9 mouse cellular contexts compared by ENCODE assay signal in genomic region chr6:94282301-94283241, GRCm38 (mm10). TPM values are rescaled to one million over a fixed set of nuclear protein-coding genes. Genes with fewer than 3 reads are reported as not detected.
A peak's percentile ranks its signal among the peaks of the same experiment; 100 is the strongest.
DNase-seq lines count a peak whose midpoint lies in the region; ATAC-seq and TF ChIP-seq lines count a peak whose summit lies in the region.
"Had no signal": no experiment of that assay in that cellular context is flagged by ENCODE, and none has a peak within 500 bp of the region (broad histone marks: within the 10 kb centered on the region; RNA-seq: fewer than 3 reads in every experiment).

No protein-coding gene starts in this region.

- H3K36me3 ChIP-seq in embryonic facial prominence, embryonic 14.5 days (ENCODE audit: control insufficient read depth, insufficient read depth, low read length): no peaks in the 10 kb centered on the region
- H3K36me3 ChIP-seq in hindbrain, embryonic 10.5 days: no peaks in the 10 kb centered on the region
- no peaks in the 10 kb centered on the region for H3K36me3 ChIP-seq in limb, embryonic 14.5 days (ENCODE audit: control insufficient read depth, insufficient read depth, low read length)
- H3K36me3 ChIP-seq in midbrain, postnatal 0 days (ENCODE audit: insufficient read depth, low read length): no peaks in the 10 kb centered on the region

- H3K4me3 ChIP-seq in embryonic facial prominence, embryonic 14.5 days (ENCODE audit: low read depth, low read length): peak overlapping the region; percentile 84
- peak overlapping the region; percentile 89 for H3K4me3 ChIP-seq in hindbrain, embryonic 10.5 days
- H3K4me3 ChIP-seq in limb, embryonic 14.5 days (replicated peaks; ENCODE audit: low read length): peak overlapping the region; percentile 82
- peak overlapping the region; percentile 86 for H3K4me3 ChIP-seq in midbrain, postnatal 0 days (ENCODE audit: low read depth, low read length)

- H3K4me1 ChIP-seq in embryonic facial prominence, embryonic 14.5 days (ENCODE audit: control insufficient read depth, insufficient read depth, low read length): peaks cover 13% of the 10 kb centered on the region
- H3K4me1 ChIP-seq in hindbrain, embryonic 10.5 days (replicated peaks): peaks cover 38% of the 10 kb centered on the region
- H3K4me1 ChIP-seq in limb, embryonic 14.5 days (ENCODE audit: control insufficient read depth, insufficient read depth, low read length): peaks cover 16% of the 10 kb centered on the region
- peaks cover 13% of the 10 kb centered on the region; the same call in 1 of the 2 replicates for H3K4me1 ChIP-seq in midbrain, postnatal 0 days (ENCODE audit: insufficient read depth, low read length)

- under 1% methylated on average over 45 of the region's 55 CpGs for WGBS in embryonic facial prominence, embryonic 14.5 days
- under 1% methylated on average over 55 of the region's 55 CpGs for WGBS in hindbrain, embryonic 10.5 days
- WGBS in limb, embryonic 14.5 days: under 1% methylated on average over 55 of the region's 55 CpGs
- under 1% methylated on average over 52 of the region's 55 CpGs for WGBS in midbrain, postnatal 0 days

- DNase-seq in gastrocnemius, postnatal 14 days: peak; percentile 10
- no peak for DNase-seq in gastrocnemius, adult 8-10 months (ENCODE audit: low spot score in 2 of 2)
- DNase-seq in adrenal gland, postnatal 25 days: peak; percentile 27
- DNase-seq in embryonic facial prominence, embryonic 14.5 days (ENCODE audit: low spot score): peak; percentile 61
- peak; percentile 53 for DNase-seq in hindbrain, embryonic 10.5 days (ENCODE audit: low spot score)
- DNase-seq in limb, embryonic 14.5 days (ENCODE audit: low spot score): peak; percentile 28
- peak; percentile 20 for DNase-seq in midbrain, postnatal 0 days (ENCODE audit: low spot score)
- DNase-seq in yolk sac, embryonic 10.5 days (ENCODE audit: low spot score): peak; percentile 49

- H3K9ac ChIP-seq in embryonic facial prominence, embryonic 14.5 days (ENCODE audit: low read depth, low read length): peak overlapping the region; percentile 84
- peak overlapping the region; percentile 66 for H3K9ac ChIP-seq in limb, embryonic 14.5 days (ENCODE audit: low read depth, low read length, severe bottlenecking)
- H3K9ac ChIP-seq in midbrain, postnatal 0 days (replicated peaks; ENCODE audit: low read length, poor library complexity, severe bottlenecking): peak overlapping the region; percentile 56

- TF ChIP-seq CTCF in midbrain, postnatal 0 days (IDR thresholded peaks at IDR 0.05): peak; percentile 32

- no peaks in the 10 kb centered on the region for H3K27me3 ChIP-seq in embryonic facial prominence, embryonic 14.5 days (replicated peaks; ENCODE audit: control insufficient read depth, insufficient read depth, low read length)
- no peaks in the 10 kb centered on the region for H3K27me3 ChIP-seq in hindbrain, embryonic 10.5 days (ENCODE audit: insufficient read depth, poor library complexity, severe bottlenecking)
- no peaks in the 10 kb centered on the region for H3K27me3 ChIP-seq in limb, embryonic 14.5 days (ENCODE audit: control insufficient read depth, insufficient read depth, low read length)
- no peaks in the 10 kb centered on the region for H3K27me3 ChIP-seq in midbrain, postnatal 0 days (ENCODE audit: insufficient read depth, low read length)
- H3K27me3 ChIP-seq: CH12.LX had no signal

- no peak for ATAC-seq in embryonic facial prominence, embryonic 14.5 days (ENCODE audit: low read depth)
- no peak; the same call in 1 of the 2 replicates for ATAC-seq in limb, embryonic 14.5 days (ENCODE audit: low FRiP score, low read depth)
- no peak for ATAC-seq in midbrain, postnatal 0 days (ENCODE audit: low FRiP score)

- H3K27ac ChIP-seq in embryonic facial prominence, embryonic 14.5 days (replicated peaks; ENCODE audit: low read depth, low read length): peak overlapping the region; percentile 97
- peak overlapping the region; percentile 96 for H3K27ac ChIP-seq in hindbrain, embryonic 10.5 days
- H3K27ac ChIP-seq in limb, embryonic 14.5 days (replicated peaks; ENCODE audit: low read depth, low read length): peak overlapping the region; percentile 97
- H3K27ac ChIP-seq in midbrain, postnatal 0 days (ENCODE audit: low read depth, low read length): peak overlapping the region; percentile 68; the same call in 1 of the 2 replicates

- peak overlapping the region; percentile 95 for H3K4me2 ChIP-seq in embryonic facial prominence, embryonic 14.5 days (ENCODE audit: low read depth, low read length)
- peak overlapping the region; percentile 93 for H3K4me2 ChIP-seq in limb, embryonic 14.5 days (replicated peaks; ENCODE audit: low read depth, low read length, severe bottlenecking)
- H3K4me2 ChIP-seq in midbrain, postnatal 0 days (ENCODE audit: low read depth, low read length, poor library complexity, severe bottlenecking): peak overlapping the region; percentile 96

- no peaks in the 10 kb centered on the region for H3K9me3 ChIP-seq in embryonic facial prominence, embryonic 14.5 days (ENCODE audit: control insufficient read depth, low read length)
- 0 out of 2 replicates have a peak, but pooled peaks cover 2% of the 10 kb centered on the region for H3K9me3 ChIP-seq in hindbrain, embryonic 10.5 days
- no peaks in the 10 kb centered on the region for H3K9me3 ChIP-seq in limb, embryonic 14.5 days (ENCODE audit: control insufficient read depth, low read length)
- H3K9me3 ChIP-seq in midbrain, postnatal 0 days (ENCODE audit: low read length): no peaks in the 10 kb centered on the region

- intact Hi-C loops in gastrocnemius, postnatal 14 days (cut with DNase I; ENCODE audit: low total_unique reads): loop anchor here (10.0 kb wide), 1 partner anchor 198 kb away; no protein-coding TSS in a partner anchor

- TF ChIP-seq POLR2A in limb, embryonic 14.5 days (IDR thresholded peaks at IDR 0.05; ENCODE audit: borderline replicate concordance, extremely low read depth, insufficient read depth, insufficient read length): no peak

RNA-seq across cellular contexts. Expression of gene Magi1, which starts 1.1 kb away (rescaled TPM):
- 1 to 10 TPM; 6.4 to 6.7 TPM for total RNA-seq in gastrocnemius, postnatal 14 days (2021)
- total RNA-seq in gastrocnemius, adult 8-10 months (2022): 1 to 10 TPM; 1.7 to 5.1 (median 2.0) TPM
- total RNA-seq in adrenal gland, postnatal 25 days (2021): 13.0 and 19.2 TPM in 2 replicates
- 6.8 and 8.8 TPM in 2 replicates for polyA plus RNA-seq in embryonic facial prominence, embryonic 14.5 days (2014; fragmentation: Nextera tagmentation; extraction: Ambion mirVana)
- polyA plus RNA-seq in hindbrain, embryonic 10.5 days (2016; fragmentation: Nextera tagmentation; extraction: Ambion mirVana): 19.3 and 25.0 TPM in 2 replicates
- polyA plus RNA-seq in limb, embryonic 14.5 days (2012; rRNA removed): 13.0 and 15.0 TPM in 2 replicates
- polyA plus RNA-seq in limb, embryonic 14.5 days (2014; fragmentation: Nextera tagmentation; extraction: Ambion mirVana): 9.7 and 12.4 TPM in 2 replicates
- 45.4 and 70.4 TPM in 2 replicates for total RNA-seq in midbrain, postnatal 0 days (2014; rRNA removed)
- polyA plus RNA-seq in midbrain, postnatal 0 days (2015; fragmentation: Nextera tagmentation; extraction: Ambion mirVana): 24.1 and 27.6 TPM in 2 replicates
- total RNA-seq: CH12.LX had no signal

Comparison
In these comparisons a context has a peak if more than half of its experiments do, and no peak if none do; other contexts are left out.
1. DNase-seq: peak in gastrocnemius, postnatal 14 days (single experiment), adrenal gland, postnatal 25 days (single experiment), embryonic facial prominence, embryonic 14.5 days (single experiment), hindbrain, embryonic 10.5 days (single experiment), limb, embryonic 14.5 days (single experiment), midbrain, postnatal 0 days (single experiment) and yolk sac, embryonic 10.5 days (single experiment); none in gastrocnemius, adult 8-10 months (0 of 2).
2. Peak in every context shown above with its lines, with median percentiles within 50 percentile points of each other: H3K27ac ChIP-seq, H3K4me2 ChIP-seq, H3K4me3 ChIP-seq and H3K9ac ChIP-seq.